Mouse (Mus musculus) frontal cortex, adult 2 months (tissue): Measurements from ENCODE around the gene Flvcr1. TPM values are rescaled to one million over a fixed set of nuclear protein-coding genes. Genes with fewer than 3 reads are reported as not detected.

Experiments used
- DNase-seq, 2 experiments: peaks; one replicate each; pipeline ENCODE4 v3.0.0; 2022; ENCODE audit warnings: low spot score in 1 of 2; ENCODE audit errors: extremely low spot score in 1 of 2
- polyA plus RNA-seq: library from polyadenylated mRNA; depleted of rRNA; stranded (reverse); fragments of >200 nt; gene quantifications from 2 replicates; pipeline ENCODE4 v1.2.3, GENCODE M21; 2012

Gene Flvcr1
- polyA plus RNA-seq, 1 experiment = 19.5 TPM

- no peak for DNase-seq
These were observed 36.4 kb downstream of the Flvcr1 start for GRCm38 (mm10) chr1:190989437-190990082.

- DNase-seq = no peak
These were observed 44.5 kb downstream of the Flvcr1 start for GRCm38 (mm10) chr1:190981412-190981811.

GRCm38 (mm10) chr1:190980470-190980869, 45.5 kb downstream of the Flvcr1 start:
- DNase-seq = no peak

- DNase-seq = peak; percentile 22 to 71
These were observed 46.8 kb downstream of the Flvcr1 start, which contains the start of gene Vash2 for GRCm38 (mm10) chr1:190979100-190979563. Gene Vash2, minus strand, starts transcription at chr1:190979296.

GRCm38 (mm10) chr1:190978511-190979073, 47.4 kb downstream of the Flvcr1 start:
- DNase-seq = no peak

- no peak for DNase-seq
These were observed 48.0 kb downstream of the Flvcr1 start for GRCm38 (mm10) chr1:190978001-190978400.

GRCm38 (mm10) chr1:190976887-190977573, 48.9 kb downstream of the Flvcr1 start:
- DNase-seq = no peak

GRCm38 (mm10) chr1:190974833-190975232, 51.1 kb downstream of the Flvcr1 start:
- DNase-seq = no peak

GRCm38 (mm10) chr1:190974191-190974590, 51.8 kb downstream of the Flvcr1 start:
- DNase-seq = no peak

GRCm38 (mm10) chr1:190972612-190973192, 53.3 kb downstream of the Flvcr1 start:
- peak; percentile 23 to 34 for DNase-seq

GRCm38 (mm10) chr1:190971708-190972610, 54.0 kb downstream of the Flvcr1 start:
- DNase-seq = peak; percentile 26 to 57

- DNase-seq = no peak
These were observed 57.9 kb downstream of the Flvcr1 start for GRCm38 (mm10) chr1:190968010-190968409.

- no peak for DNase-seq
These were observed 60.8 kb downstream of the Flvcr1 start for GRCm38 (mm10) chr1:190964992-190965780.

- DNase-seq = no peak
These were observed 63.2 kb downstream of the Flvcr1 start for GRCm38 (mm10) chr1:190962760-190963159.

- no peak for DNase-seq
These were observed 67.1 kb downstream of the Flvcr1 start for GRCm38 (mm10) chr1:190958821-190959220.
